Comparison of ENCODE assay signal across 26 mouse cellular contexts in the genomic region with DNA sequence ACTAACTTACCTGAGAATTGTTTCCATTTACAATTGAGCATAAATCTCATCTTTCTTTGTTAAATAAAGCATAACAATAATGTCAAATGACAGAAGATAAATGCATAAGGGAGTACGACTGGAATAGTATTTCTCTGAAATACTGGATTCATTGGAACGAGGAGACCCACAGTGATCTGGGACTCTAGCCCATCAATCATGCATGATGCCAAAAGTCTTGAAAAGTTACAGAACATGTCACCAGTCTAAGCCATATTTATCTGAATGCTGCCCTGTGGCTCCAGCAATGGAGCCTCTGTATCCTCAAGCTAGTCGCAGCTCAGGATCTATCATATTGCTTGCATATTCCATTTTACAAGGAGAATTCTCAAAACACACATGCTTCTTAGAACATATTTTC.
"Had no signal": no experiment of that assay in that cellular context is flagged by ENCODE, and none has a peak within 500 bp of the region (broad histone marks: within the 10 kb centered on the region; RNA-seq: fewer than 3 reads in every experiment).

No protein-coding gene starts in this region.

- H3K9ac ChIP-seq: heart, embryonic 13.5 days; heart, embryonic 15.5 days; hindbrain, embryonic 14.5 days; kidney, embryonic 15.5 days; limb, embryonic 12.5 days; liver, embryonic 13.5 days; liver, embryonic 15.5 days had no signal

- H3K4me1 ChIP-seq: heart, embryonic 13.5 days; heart, embryonic 15.5 days; kidney, embryonic 15.5 days; liver, embryonic 13.5 days; liver, embryonic 15.5 days had no signal

- H3K4me2 ChIP-seq: heart, embryonic 11.5 days; heart, embryonic 13.5 days; heart, embryonic 15.5 days; hindbrain, embryonic 14.5 days; kidney, embryonic 15.5 days; limb, embryonic 12.5 days; liver, embryonic 11.5 days; liver, embryonic 13.5 days; liver, embryonic 15.5 days had no signal

- DNase-seq: gastrocnemius, postnatal 14 days; gastrocnemius, postnatal 36 days; heart, adult 11 months; heart, adult 2 months; heart, postnatal 14 days; heart, postnatal 36 days; kidney, adult 11 months; kidney, adult 2 months; kidney, adult 9 months; kidney, postnatal 14 days; kidney, postnatal 36 days; layer of hippocampus, adult 9-11 months; layer of hippocampus, postnatal 36 days; liver; liver, embryonic 13.5 days had no signal

- H3K27ac ChIP-seq: heart, adult 2 months; heart, embryonic 13.5 days; heart, embryonic 15.5 days; hindbrain, embryonic 14.5 days; kidney, embryonic 15.5 days; kidney, postnatal 0 days; limb, embryonic 12.5 days; liver, embryonic 13.5 days; liver, embryonic 15.5 days had no signal

- H3K36me3 ChIP-seq: heart, embryonic 13.5 days; heart, embryonic 15.5 days; kidney, embryonic 15.5 days; limb, embryonic 12.5 days; liver, embryonic 13.5 days; liver, embryonic 15.5 days had no signal

- H3K4me3 ChIP-seq: heart, adult 2 months; heart, embryonic 13.5 days; heart, embryonic 15.5 days; kidney, embryonic 15.5 days; limb, embryonic 12.5 days; liver, embryonic 13.5 days; liver, embryonic 15.5 days had no signal

- H3K9me3 ChIP-seq: heart, embryonic 13.5 days; heart, embryonic 15.5 days; kidney, embryonic 15.5 days; limb, embryonic 12.5 days; liver, embryonic 13.5 days; liver, embryonic 15.5 days had no signal

- H3K27me3 ChIP-seq: heart, embryonic 13.5 days; heart, embryonic 15.5 days; kidney, embryonic 15.5 days; limb, embryonic 12.5 days; liver, embryonic 13.5 days; liver, embryonic 15.5 days had no signal

- ATAC-seq: hindbrain, embryonic 16.5 days; intestine, embryonic 16.5 days had no signal
